Mouse (Mus musculus) heart, postnatal 4 days (tissue): ENCODE data around the gene Kcnq5. TPM values are rescaled to one million over a fixed set of nuclear protein-coding genes. Genes with fewer than 3 reads are reported as not detected.

Experiments used
- DNase-seq: peaks from one replicate; pipeline ENCODE4 v3.0.0; 2021
- total RNA-seq, 2 experiments: library from RNA; stranded (reverse); gene quantifications; 2 replicates each; pipeline ENCODE4 v1.2.3; 2021

Gene Kcnq5
- total RNA-seq = 10 to 100 TPM; 10.1 to 12.5 TPM

DNA sequence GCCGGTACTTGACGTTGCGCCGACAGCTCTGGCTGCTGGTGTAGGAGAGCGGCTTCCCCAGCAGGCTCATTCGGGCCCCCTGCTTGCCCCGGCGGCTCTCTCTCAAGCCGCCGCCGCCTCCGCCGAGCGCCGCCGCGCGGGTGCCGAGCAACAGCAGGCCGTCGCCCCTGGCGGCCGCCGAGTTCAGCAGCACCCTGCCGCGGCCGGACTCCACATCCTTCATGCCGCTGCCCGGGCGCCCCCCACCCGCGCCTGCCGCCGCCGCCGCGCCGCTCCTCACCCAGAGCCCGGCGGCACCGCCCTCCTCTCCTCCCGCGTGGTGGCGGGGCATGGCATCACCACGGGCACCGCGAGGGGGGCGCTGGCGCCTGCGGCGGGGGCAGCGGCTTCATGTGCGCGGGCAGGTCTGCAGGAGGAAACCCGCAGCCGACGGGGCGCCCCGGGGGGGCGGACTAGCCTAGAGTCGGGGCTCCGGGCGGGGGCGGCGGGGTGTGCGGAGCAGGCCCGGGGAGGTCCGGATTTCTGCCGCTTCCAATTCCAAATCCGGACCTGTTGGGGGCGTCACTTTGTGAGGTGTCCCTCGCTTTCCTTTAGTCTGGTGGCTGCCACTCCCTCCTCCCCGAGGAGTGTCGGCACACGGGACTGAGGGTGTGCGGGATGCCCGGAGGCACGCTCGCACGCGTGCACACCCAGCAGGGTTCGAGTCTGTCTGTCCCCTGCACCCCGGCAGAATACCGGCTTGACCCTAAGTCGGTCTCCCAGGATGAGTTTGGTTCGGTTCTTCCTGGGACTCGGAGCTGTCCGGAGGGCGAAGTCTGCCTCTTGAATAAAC is at the start of gene Kcnq5:
Gene Kcnq5, minus strand, starts transcription at position 692 of the 832 bp plus-strand sequence.
- peak; percentile 83 for DNase-seq

DNA sequence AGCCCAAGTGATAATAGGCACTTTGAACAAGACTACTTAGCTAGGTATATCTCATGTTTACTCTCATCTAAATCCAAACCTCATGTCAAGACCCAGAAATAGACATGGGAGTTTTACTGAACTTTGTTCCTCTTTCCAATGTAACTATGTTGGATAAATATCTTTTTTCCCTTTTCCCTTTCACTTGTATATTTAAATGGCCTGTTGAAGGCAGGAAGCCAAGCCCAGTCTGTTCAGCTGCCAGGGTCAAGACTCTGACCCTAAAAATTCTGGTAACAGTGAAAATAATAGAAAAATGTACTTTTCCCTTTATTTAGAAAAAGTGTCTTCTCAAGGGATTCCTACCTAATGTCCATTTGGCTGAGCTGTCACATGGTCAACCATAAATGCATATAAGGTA is 18.0 kb upstream of the Kcnq5 start:
- DNase-seq = no peak

DNA sequence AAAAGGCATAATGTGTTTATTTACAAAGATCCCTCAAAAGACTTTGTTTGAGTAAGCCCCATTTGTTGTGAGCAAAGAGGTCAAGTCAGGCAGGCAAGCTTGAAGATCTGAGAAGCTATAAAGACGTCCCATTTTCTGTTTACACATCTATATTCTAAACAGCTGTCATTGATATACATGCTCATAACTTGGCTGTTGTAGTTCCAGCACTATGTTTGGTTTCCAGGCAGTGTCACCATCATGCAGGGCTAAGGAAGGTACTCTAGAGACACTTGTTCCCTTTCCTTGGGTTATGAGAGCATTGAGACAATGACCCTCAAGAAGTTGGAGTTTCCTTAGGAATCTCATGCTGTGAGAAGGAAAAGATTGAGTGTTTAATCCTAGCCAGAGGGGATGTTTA is 17.6 kb upstream of the Kcnq5 start:
- no peak for DNase-seq

DNA sequence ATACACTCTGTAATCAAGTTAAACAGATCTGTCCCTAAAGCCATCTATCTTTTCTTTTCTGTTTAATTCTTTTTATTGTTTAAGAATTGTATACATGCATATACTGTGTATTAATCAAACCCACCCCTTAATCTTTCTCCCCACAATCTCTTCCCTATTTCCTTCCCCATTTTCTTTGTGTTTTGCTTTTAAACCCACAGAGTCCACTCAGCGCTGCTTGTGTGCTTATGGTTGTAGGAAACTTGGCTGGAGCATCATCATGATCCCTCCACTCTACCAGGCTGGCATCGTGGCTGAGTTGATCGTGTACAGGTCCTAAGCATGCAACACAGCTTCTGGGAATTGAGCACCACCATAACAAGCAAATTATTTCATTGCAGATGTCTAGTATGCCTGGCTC is 12.3 kb upstream of the Kcnq5 start:
- no peak for DNase-seq

DNA sequence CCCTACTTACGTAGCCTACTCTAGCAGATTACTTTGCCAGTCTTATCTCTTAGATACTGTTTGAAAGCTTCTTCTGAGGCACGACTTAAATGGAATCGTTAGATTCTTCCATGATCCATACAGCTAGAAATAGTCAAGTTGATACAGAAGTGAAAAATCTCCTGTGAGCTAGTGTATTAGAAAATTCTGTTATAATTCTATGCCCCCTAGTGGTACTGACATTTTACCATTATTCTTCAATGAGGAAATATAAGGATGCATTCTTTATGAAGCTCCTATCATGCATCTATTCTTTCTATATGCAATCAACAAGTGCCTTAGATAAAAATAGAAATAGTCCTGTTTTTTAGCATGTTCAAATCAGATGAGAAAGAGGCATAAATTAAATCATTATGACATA is 5.4 kb upstream of the Kcnq5 start:
- DNase-seq = no peak

DNA sequence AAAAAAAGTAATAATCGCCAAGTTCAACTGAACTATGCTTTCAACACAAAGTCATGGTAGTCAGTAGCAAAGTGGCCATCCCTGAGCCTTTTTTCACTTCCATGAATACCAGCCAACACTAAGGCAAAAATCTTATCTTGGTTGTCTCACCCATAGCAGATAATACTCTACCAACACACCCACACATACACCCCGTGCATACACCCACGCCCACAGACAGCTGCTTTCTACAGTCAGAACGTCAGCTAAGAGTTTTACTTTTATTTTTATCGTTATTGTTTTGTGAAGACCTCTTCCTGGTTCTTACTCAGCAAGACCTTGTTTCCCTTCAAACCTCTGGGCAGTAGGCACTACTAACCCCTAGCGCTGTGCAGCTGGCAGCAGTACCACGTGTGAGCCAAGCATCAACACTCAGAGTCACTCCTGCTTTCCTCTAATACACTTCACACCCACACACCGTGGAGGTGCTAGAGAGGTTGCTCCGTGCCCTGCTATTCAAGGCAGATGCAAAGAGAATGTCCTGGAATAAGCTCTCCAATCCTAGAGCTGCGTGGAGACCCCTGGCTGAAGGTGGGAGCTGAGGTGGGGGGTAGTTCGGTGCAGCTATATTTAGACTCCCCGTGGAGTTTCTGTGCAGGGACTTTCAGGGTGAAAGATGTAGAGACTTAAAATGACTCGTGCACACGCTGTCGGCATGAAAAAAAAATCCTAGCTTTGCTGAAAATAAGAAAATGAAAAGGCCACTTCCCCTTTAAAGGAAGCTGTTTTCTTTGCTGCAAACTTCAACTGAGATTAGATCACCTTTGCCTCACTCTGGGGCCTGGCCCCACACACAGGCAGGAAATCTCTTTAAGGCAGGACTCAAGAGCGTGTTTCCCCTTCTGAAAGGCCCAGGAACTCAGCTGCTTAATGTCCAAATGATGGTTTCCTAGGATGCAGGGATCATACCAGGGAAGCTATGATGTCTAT is 1.4 kb upstream of the Kcnq5 start:
- DNase-seq = peak; percentile 17

DNA sequence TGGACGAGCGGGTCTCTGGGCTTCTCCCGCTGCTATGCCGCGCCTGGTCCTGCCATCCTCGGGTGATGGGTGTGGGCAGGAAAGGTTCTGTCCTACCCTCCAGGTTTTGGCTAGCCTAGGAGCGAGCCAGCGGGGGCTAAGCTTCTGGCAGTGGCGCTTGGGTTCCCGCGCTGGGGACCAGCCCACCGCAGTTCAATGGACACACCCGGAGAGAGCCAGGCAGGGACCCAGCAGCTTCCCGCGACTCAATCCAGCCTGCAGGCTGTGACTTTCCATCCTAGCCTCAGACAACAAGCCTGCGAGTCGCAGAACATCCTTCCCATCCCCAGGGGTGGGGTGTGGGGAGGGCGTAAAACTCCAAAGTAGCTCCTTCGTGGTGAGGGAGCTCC is 335 bp upstream of the Kcnq5 start:
- peak; percentile 22 for DNase-seq

DNA sequence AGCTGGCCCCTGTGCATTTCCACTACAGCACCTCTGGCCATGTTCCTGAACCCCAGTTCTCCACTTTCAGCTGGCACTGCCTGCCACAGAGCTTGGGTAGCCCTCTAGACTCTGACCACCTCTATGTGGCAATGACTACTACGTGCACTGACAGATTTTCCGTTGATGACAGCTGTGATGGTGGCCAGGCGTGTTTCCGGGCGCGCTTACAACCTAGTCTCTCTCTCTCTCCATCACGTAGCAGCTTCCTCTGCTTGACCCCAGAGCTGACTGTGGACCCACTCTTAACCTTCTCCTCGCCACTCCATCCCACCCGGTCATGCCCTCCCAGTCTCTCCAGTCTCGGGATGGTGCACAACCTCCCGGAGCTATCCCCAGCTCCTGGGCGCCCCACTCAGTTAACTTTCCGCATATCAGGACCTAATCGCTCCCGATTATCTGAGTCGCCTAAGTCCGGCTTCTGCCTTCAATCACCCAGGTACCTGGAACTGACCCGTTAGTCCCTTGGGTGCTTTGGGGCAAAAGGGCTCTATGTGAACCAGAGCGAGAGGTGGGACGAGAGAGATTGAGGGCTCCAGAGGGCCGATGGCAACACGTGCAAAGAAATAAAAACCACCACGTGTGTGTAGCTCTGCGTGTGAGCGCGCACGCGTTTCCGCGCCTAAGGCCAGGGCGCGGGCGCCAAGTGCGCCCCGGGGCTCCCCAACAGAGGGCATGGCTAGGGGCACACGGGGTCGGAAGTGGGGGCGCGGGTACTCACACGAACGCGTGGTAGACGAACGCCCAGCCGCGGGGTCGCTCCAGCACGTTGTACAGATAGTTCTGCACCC is 1.1 kb downstream of the Kcnq5 start:
- peak; percentile 48 for DNase-seq

DNA sequence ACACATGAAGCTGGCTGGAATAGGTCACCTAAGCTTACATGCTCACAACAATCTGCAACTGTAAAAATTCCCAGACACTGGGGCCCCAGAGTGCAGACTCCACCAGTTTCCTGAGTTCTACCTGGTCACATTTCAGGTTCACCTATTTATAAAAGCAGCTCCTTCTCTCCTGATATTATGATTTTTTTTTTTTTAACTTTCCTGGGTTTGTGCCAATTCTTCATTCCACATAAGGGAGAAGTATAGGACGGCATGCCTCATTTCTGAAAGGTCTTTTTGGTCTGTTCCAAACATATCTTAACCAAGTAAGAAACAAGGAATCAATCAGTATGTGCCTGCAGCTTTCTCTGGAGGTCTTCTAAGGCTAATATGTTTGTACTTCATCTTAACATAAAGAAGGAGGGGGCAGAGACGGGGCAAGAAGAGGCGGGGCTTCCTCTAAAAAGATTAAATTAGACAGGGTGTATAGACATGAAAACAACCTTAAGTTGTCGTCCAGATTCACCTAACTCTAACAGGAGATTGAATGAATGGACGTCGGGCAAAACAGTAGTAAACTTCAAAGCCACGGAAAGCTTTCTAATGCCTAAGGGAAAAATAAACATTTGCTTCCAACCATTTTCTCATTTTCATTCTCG is 2.0 kb downstream of the Kcnq5 start:
- no peak for DNase-seq

DNA sequence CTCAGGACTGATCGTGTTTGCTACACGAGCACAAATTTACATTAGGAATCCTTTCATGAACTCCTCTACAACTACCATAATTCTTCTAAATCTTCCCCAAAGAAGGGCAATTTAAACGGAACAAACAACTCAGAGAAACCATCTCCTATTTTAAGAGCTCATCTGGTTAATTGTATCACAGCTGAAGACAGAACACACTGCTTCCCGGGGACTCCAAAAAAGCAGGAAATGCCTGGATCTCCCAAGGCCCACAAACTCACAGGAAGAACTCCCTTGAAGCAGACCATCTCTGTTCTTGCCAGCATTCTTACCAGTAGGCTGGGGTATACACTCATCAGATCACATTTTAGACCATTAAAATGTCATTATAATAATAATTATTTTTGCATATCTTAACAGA is 3.7 kb downstream of the Kcnq5 start:
- DNase-seq = no peak

DNA sequence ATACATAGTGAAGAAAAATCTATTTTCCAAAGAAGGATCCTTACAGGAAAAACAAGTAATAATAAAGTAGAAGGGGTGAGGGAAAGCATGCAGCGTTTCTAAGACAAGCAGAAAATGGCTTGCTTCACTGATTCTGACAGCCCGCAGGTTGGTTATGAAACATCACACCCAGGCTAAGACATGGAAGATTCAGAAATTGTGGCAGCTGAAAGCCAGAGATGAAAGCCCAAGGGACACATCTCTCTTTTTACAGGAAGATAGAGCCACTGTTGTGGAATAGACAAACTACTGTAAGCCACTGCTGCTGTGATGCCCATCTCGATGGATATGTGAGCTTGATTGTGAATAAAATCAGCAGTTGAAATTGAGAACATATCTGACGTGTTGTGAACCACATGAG is 20.9 kb downstream of the Kcnq5 start:
- no peak for DNase-seq

DNA sequence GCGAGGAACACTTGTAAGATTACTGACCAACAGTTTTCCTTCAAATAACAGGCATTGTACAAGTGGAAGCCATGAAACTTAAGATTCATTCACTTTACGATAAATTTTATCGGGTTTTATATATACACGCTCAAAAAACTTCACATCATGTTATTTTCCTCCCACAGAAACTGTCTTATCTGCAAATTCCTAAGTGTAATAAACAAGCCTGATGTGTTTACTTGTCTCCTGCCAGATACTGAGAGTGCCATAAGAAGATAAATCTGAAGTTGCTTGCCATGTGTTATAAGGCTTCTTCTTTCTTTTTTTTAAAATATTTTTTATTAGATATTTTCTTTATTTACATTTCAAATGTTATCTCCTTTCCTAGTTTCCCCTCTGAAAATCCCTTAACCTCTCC is 34.6 kb downstream of the Kcnq5 start:
- no peak for DNase-seq

DNA sequence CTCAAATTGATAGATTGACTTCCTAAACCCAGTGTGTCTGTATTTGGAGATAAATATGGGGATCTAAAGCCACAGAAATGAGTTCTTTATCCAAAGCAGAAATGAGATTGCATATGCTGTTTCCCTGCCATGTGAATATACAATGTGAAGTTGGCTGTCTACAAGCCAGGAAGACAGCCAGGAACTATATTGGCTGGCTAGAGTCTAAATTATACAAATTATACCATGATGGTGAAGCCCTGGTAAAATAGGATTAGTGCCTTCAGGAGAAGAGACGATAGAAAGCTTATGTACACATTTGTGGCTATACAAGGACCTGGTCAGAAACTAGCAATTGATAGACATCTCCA is 38.5 kb downstream of the Kcnq5 start:
- no peak for DNase-seq

DNA sequence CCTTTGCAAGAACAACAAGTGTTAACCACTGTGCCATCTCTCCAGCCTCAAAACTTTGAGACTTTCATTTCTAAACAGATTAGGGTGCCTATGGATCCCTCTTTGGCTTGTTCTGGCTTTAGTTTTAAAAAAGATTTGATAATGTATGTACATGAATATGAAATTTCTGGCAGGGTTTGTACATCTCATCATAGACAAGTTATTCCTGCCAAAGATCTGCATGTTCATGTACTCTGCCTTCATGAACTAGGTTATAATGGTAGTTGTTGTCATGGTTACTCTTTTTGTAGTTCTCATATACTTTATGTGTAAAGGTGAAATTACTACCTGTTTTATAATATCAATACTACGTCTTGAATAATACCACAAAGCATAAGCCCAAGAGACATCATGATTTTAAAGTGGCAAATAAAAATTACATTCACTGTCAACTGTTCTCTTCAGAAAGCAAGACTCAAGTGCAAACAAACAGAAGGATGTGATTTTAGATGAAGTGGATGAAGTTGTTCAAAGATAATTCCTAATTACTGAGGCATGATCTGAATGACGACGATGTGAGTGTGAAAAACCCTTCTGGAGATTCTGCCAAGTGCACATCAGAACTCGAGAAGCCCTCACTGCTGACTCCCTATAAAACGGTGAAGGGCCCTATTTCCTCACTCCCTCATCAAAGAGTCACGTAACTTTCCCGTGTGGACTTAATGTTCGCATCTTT is 39.0 kb downstream of the Kcnq5 start:
- DNase-seq = no peak

DNA sequence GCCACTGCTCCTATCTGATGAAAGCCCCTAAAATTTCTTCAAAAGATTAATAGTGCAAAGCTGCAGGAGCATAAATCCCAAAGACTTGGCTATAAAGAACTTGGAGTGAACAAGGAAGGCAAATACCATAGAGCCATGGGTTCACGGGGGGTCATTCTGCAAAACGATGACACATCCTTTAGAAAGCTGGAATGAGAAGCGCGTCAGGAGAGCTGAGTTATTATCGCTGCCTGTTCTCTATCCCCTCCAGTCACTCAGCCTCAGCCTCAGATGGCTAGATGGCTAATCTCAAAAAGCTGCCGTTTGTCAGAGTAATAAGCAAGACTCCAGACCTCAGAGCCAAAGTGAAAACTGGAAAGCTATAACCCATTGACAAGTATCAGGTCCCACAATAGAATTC is 42.5 kb downstream of the Kcnq5 start:
- DNase-seq = no peak

DNA sequence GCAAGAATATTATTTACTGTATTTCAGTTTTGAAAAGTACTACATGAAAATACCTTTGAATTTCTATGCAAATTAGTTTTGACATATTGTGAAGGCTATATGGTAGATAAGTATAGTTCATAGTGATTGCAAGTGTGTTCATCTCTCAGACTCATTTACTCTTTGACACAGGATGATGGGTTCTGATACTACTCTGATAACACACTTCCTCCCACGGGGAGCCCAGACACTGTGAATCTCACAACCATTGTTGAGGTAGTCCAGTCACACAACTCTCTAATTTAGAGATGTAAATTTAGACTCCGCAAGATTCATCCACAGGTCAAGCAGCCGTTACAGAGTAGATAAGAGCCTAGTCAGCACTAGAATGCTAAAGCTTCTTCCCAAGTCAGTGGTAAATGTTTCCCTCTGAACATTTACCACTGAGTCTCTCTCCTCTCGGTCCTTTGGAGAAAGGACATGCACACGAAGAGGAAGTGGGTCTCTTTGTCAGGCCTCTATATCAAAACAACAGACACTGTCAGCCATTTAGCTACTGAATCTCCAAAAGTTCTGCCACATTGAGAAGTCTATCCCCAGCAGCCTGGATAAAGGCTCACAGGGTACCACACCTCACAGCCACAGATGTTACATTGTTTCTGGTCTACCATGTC is 65.5 kb downstream of the Kcnq5 start:
- no peak for DNase-seq

DNA sequence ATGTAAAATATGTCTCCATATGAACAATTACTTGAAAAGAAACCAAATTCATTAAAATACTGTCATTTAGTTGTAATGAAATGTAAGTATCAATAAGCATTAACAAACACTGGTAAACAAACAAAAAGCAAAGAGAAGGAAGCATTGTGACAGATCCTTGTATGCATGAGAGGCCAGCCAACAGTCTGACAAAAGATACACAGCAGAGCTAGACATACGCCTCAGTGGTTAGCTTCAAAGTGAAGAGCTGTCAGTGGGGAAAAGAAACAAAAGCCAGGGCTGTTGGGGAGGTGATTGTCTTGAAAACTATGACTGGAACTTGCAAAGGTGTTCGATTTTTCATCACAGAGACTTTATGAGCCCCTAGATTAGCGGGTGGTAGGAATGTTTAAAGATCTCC is 78.0 kb downstream of the Kcnq5 start:
- DNase-seq = no peak

DNA sequence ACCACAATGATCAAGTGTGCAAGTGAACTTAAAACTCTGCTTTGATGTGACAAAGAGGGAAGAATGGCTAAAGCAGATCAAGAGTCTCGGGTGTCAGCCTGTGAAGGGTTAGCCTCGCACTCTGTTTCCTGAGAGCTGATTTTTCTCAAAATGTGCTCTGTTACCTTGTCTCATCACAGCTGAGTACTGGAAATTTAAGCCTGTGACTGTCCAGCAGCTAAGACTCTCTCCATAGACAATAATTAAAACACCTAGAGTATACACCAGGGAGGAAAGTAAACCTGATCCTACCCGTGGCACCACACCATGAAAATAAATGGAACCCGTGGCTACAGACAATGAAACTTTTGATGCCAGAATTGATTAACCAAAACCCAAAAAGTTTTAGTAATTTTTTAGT is 90.9 kb downstream of the Kcnq5 start:
- no peak for DNase-seq

DNA sequence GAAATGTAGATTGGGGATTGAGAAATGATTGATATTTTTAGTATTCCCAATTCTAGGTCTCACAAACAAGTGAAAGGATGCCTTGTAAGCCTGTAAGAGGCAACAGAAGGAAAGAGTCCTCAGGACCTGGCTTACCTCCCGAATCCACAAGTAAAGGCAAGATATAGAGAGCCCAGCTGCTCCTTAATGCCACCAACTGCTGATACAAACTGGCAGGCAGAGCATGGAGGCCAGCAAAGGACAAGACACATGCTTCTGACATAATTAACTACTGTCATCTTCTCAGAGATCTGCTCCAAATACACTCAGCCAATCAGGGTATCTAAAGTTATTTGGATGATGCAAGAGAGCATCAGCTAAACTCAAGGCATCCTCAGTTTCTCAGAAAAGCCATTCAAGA is 93.3 kb downstream of the Kcnq5 start:
- DNase-seq = no peak

DNA sequence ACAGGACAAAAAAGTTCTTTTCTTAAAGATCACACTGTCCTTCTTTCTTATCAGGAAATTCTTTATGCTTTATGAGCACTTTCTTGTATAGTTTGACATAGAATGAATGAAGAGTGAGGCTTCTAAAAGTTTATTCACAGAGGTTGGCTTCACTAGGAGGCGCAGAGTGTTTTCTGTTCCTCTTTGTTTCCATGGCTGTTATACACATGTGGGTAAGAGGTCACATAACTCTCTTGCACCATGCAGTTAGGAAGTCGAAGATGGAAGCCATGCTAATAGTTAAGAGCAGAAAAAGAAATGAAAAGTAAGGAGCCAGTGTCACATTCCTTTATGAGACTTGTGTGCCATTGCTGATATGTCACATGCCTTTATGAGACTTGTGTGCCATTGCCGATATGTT is 105.3 kb downstream of the Kcnq5 start:
- no peak for DNase-seq

DNA sequence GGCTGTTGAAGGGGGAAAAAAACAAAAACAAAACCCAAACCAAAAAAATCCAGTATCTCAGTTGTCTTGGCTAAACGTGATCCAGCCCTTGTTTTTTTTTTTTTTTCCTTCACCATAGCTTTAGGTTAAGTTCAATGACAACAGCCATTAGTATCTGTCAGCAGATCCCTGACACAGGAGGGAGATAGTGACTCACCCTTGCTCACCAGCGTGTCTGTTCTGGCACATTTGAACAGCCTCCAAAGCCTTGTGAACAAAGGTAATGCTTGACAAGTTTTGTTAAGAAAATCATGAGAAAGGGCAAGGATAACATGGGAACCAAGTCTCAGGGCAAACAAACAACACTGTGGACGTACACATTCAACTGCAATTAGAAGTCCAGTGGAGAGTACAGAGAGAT is 123.2 kb downstream of the Kcnq5 start:
- DNase-seq = no peak
